Mouse (Mus musculus) megakaryocyte, embryonic 14.5 days (primary cell): ENCODE measurements around the gene Eci1.

Experiments used
- FLI1 ChIP-seq: IDR thresholded peaks from 2 replicates; pipeline ENCODE4 v1.6.1; 2012; ENCODE audit warnings: low read length, inconsistent platforms, mixed read lengths
- GATA1 ChIP-seq: IDR thresholded peaks from 3 replicates; pipeline ENCODE4 v1.6.1; 2012; ENCODE audit warnings: mixed read lengths, low read length, inconsistent platforms, borderline replicate concordance

- TF ChIP-seq GATA1, result no peak
- TF ChIP-seq FLI1, result no peak
Observed at GRCm38 (mm10) chr17:24463374-24464133, 37.1 kb downstream of the Eci1 start.
